Mouse (Mus musculus) c-Kit-negative CD71-positive TER-119-positive erythroid progenitor cells, embryonic 14.5 days (primary cell): ENCODE measurements around the gene Qtrt2.

ENCODE experiments used
- DNase-seq: peaks from one replicate; pipeline ENCODE4 v3.0.0-alpha.2; 2013; ENCODE audit warnings: low read depth, low spot score

Qtrt2 gene

GRCm38 (mm10) chr16:43926341-43926859, at the start of gene Qtrt2:
Qtrt2 (minus strand) TSS chr16:43926809.
- no peak for DNase-seq

- DNase-seq = no peak
Observed at GRCm38 (mm10) chr16:43973606-43974220, 47.1 kb upstream of the Qtrt2 start.

DNA sequence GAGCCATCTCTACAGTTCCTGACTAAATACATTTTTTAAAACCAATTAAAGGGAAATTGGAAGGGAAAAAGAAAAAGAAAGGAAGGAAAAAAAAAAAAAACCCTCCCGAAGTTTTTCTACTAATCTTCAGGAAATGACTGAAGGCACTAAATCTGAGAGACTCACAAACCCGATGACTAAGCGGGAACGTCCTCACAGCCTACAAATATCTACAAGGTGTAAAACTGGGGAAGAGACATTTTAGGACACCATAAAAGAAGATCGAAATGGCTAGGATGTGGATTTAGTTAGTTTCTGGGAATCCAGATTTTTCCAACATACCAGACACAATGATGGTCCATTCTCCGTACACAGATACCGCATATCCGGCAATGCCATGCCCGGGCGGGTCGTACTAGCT, 46.5 kb upstream of the Qtrt2 start:
- no peak for DNase-seq

DNA sequence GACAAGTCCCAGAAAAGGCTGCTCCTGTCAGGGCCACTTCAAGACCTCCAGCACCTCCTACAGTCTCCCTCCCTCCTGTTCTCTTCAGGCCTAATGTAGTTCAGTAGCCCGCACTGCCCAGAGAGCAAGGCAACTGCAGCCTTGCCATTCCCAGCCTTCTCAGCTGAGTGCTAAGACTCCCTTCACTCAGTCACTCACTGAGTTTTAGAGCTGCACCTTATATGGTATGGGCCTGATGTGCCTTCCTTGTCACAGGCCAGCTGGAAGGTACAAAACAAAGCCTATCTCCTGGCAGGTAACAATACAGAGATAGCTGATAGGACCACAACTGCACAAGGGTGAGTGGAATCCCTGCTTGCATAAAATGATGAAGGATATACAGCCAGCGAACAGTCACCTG, 45.8 kb upstream of the Qtrt2 start:
- no peak for DNase-seq

GRCm38 (mm10) chr16:43971741-43972140, 45.1 kb upstream of the Qtrt2 start:
- no peak for DNase-seq

DNA sequence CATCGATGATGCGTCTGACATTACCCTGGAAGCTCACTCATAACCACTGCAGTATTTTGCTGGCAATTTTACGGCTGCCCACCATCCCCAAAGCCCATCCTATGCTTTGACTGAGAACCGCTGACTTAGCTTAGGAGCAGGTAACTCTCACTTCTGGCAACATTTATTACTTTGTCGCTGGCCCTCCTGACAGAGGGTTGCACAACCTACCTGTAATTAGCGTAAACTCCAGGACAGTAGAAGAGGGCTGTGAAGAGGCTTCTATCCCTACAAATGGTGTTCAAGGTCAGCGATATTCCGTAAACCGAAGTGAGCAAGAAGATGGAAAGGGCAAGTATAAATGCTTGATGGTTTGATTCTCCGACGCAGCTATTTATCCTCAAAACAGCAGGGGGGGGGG, 44.6 kb upstream of the Qtrt2 start:
- DNase-seq = no peak

- DNase-seq = no peak
Observed at GRCm38 (mm10) chr16:43970426-43970825, 43.8 kb upstream of the Qtrt2 start.

GRCm38 (mm10) chr16:43965781-43966389, 39.3 kb upstream of the Qtrt2 start:
- DNase-seq = no peak

DNA sequence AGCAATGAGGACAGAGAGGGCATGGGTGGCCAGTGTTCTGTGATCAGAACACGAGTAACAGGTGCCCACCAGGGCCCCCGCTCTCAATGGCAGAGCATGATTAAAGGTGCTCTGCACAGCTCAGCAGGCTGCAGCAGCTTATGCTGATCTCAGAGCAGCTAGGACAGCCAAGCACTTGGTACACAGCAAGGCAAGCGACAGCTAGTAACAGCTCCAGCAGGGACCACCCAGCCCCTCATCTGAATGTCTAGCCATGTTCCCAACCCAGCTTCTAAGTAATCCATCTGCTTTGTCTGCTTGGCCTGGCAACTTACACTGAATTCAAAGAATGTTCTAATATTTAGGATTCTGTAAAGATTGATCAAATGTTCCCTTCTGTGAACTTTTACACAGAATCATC, 37.2 kb upstream of the Qtrt2 start:
- DNase-seq = no peak

DNA sequence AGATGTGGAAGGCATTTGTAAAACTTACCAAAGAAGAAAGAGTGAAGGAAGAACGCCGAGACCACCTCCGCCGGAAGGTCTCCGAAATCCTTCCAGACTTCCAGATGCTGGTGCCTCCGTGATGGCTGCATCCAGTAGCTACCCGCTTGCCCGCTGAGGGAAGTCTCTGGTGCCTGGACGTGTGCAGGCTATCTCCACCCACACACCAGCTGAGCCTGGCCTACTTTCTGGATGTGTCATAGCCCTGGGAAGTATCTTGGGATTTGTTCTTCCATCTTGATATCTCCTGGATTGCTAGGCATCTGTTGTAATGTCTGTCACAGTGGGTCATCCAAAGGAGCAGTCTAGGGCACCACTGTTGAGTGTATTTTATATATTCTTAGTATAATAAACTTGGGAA, 36.7 kb upstream of the Qtrt2 start:
- DNase-seq = no peak

- no peak for DNase-seq
Observed at GRCm38 (mm10) chr16:43958038-43958437, 31.4 kb upstream of the Qtrt2 start.

- DNase-seq = no peak
Observed at GRCm38 (mm10) chr16:43954913-43955312, 28.3 kb upstream of the Qtrt2 start.

GRCm38 (mm10) chr16:43951591-43951990, 25.0 kb upstream of the Qtrt2 start:
- DNase-seq = no peak

GRCm38 (mm10) chr16:43945869-43946268, 19.3 kb upstream of the Qtrt2 start:
- DNase-seq = no peak

GRCm38 (mm10) chr16:43945351-43945750, 18.7 kb upstream of the Qtrt2 start:
- no peak for DNase-seq

- no peak for DNase-seq
Observed at GRCm38 (mm10) chr16:43940846-43941245, 14.2 kb upstream of the Qtrt2 start.

- DNase-seq = no peak
Observed at GRCm38 (mm10) chr16:43935892-43936291, 9.3 kb upstream of the Qtrt2 start.

- no peak for DNase-seq
Observed at GRCm38 (mm10) chr16:43935367-43935766, 8.8 kb upstream of the Qtrt2 start.

GRCm38 (mm10) chr16:43934856-43935255, 8.2 kb upstream of the Qtrt2 start:
- no peak for DNase-seq

GRCm38 (mm10) chr16:43933041-43933440, 6.4 kb upstream of the Qtrt2 start:
- DNase-seq = no peak

- DNase-seq = no peak
Observed at GRCm38 (mm10) chr16:43932319-43932718, 5.7 kb upstream of the Qtrt2 start.

- DNase-seq = no peak
Observed at GRCm38 (mm10) chr16:43931502-43931901, 4.9 kb upstream of the Qtrt2 start.

DNA sequence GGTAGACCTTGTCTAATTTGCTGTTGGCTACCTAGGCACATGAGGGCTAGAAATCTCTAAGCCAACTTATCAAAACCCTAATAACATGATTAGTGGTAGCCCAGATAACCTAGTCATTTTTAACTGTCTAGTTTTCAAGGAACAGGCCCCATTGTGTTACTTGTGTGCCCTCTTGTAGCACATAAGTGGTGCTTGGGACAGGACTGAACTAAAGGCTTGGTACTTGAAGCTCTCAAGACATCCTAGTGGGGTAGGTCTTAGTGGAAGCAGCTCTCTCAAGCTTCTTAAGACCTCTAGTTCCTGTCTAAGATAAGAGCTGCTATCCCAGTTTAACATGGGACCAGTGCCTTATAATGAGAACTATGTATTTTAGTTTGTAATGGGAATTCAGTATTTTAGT, 4.0 kb upstream of the Qtrt2 start:
- no peak for DNase-seq

- DNase-seq = no peak
Observed at GRCm38 (mm10) chr16:43925846-43926245, 763 bp downstream of the Qtrt2 start.
